Mouse (Mus musculus) left cerebral cortex, postnatal 10 days (tissue): ENCODE results near the gene Rhobtb1. TPM values are rescaled to one million over a fixed set of nuclear protein-coding genes. Genes with fewer than 3 reads are reported as not detected.
A peak's percentile ranks its signal among the peaks of the same experiment; 100 is the strongest.

Experiments
- DNase-seq, 2 experiments: peaks; one replicate each; pipeline ENCODE4 v3.0.0; 2021 to 2022; ENCODE audit warnings: low spot score in 2 of 2, mixed read lengths in 1 of 2; ENCODE audit errors: extremely low spot score in 1 of 2
- intact Hi-C: fragments of 180-260 bp; cut with DNase I; formaldehyde crosslinking; loops from one replicate; pipeline ENCODE4 v1.15.1; 2025
- total RNA-seq, 2 experiments: library from RNA; stranded (reverse); gene quantifications; 2 replicates each; pipeline ENCODE4 v1.2.3; 2021

The Rhobtb1 gene
- total RNA-seq, 2 experiments from 2014 or later, result 10.0 to 14.4 TPM

- intact Hi-C loops, result no loop called here
- DNase-seq, result no peak
Measured at GRCm38 (mm10) chr10:69328029-69328655, 176.9 kb downstream of the Rhobtb1 start.

DNA sequence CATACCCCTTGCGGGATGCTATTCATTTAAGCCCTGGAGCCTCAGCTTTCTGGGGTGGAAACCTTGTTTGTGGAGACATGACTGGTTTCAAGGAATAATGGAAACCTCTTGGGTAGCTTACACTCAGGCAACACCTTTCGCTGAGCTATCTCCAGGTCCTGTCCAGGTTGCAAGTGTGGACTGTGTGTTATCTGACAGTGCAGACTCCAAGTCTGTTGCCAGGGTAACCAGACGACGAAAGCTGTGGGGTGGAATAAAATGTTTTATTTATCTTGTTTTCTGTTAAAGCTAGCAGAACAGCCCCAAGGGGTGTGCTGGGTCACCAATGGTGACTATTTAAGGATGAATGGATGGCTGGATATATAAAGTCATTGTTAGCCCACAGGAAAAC is 177.4 kb downstream of the Rhobtb1 start:
- DNase-seq, result no peak
- intact Hi-C loops, result no loop called here

DNA sequence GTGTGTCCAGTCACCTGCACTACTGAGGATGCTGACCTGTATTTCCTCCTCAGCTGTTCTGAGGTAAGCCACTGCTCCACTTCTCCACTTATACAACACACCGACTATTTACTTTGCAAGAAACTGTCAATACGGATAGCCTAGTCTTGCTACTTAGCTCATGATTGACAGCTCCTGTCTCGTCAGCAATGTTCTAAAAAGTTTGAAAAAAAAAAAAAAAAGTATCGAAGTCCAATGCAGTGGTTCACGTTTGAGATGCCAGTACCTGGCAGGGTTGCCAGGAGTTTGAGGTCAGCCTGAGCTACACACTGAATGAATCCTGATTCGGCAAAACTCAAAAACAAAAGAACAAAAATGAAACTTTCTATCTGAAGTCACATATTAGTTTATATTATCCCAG is 180.0 kb downstream of the Rhobtb1 start:
- no peak for DNase-seq
- intact Hi-C loops, result no loop called here

DNA sequence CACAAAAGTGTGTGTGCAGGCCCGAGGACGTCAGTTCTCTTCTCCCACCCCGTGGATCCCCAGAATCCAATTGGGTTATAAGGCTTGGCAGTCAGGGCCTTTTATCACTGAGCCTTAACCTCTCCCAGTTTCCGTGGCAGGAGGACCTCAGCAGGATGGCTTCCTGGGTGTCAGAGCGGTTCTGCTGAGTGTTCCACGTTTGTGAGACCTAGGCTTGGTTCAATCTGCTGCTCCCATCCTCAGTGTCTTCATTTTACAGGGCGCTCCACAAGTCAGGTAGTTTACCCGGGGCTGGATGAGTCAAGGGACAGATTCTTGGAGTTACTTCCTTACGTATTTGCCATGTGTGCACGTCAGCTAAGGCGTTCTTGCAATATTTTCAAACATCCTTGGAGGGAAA is 182.0 kb downstream of the Rhobtb1 start:
- DNase-seq, result no peak
- intact Hi-C loops, result no loop called here

- DNase-seq, result no peak
- intact Hi-C loops, result no loop called here
Measured at GRCm38 (mm10) chr10:69334271-69335194, 183.3 kb downstream of the Rhobtb1 start.

- no peak for DNase-seq
- intact Hi-C loops, result no loop called here
Measured at GRCm38 (mm10) chr10:69335195-69335536, 183.9 kb downstream of the Rhobtb1 start.

DNA sequence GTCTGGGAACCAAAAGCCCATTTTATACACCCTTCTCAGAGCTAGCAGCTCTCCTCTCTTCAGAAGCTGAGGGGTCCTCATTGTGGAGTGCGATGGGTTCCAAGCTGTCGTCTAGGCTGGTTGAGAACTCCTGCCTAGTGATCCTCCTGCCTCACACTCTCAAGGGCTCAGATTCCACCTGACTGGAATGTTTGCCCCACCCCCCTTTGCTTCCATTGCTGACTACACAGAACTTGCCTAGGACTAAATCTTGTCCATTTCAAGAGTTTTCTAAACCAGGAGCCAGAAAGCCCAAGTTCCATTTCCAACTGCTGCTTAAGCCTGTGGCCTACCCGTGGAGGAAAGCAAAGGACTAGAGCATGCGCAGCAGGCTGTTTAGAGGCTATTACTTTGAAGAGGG is 184.4 kb downstream of the Rhobtb1 start:
- no peak for DNase-seq
- intact Hi-C loops, result no loop called here

GRCm38 (mm10) chr10:69336219-69336618 is 185.0 kb downstream of the Rhobtb1 start:
- DNase-seq, result peak in 1 of 2 experiments; percentile 23
- intact Hi-C loops, result no loop called here

DNA sequence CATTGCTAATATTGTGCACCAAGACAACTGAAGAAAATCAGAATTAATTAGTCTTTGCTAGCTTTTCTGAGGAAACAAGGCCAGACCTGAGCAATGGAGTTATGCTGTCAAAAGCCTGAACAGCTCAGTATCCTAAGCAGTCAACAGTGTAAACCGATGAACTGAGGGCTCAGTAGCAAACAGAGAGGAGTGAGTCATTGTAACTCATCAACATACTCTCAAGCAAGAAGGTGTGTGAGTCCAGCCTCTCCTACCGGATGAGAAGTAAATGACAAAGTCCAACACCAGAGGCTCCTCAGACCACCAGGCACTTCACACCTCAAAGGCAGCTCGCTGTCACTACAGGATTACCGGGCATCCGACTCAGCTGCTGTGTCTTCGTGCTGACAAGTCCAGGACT is 188.8 kb downstream of the Rhobtb1 start:
- no peak for DNase-seq
- intact Hi-C loops, result no loop called here

Other genes starting within 250 kb of the Rhobtb1 start
- gene A930033H14Rik, start 61.7 kb downstream of the Rhobtb1 start, total RNA-seq, result 1 to 10 TPM; 4.4 to 5.4 TPM
- gene Cdk1, start 201.5 kb downstream of the Rhobtb1 start, total RNA-seq, result 1 to 10 TPM; 5.1 to 7.5 TPM
- 100 to 1,000 TPM; 525 to 540 TPM for gene Ank3, start 247.3 kb downstream of the Rhobtb1 start, total RNA-seq